Mouse (Mus musculus) common myeloid progenitor, adult 5-6 weeks (primary cell): ENCODE data around the gene Krt5. TPM values are rescaled to one million over a fixed set of nuclear protein-coding genes. Genes with fewer than 3 reads are reported as not detected.

ENCODE experiments used
- total RNA-seq: library from RNA; stranded (forward); fragments of 200-1000, 187-1606 nt; gene quantifications from 2 replicates; pipeline ENCODE4 v1.2.3, GENCODE M21; 2017

Krt5 gene
- total RNA-seq, 1 experiment from 2014 or later: not detected

Other genes with a start within 250 kb of the Krt5 start
- gene Krt81, start 249.1 kb downstream of the Krt5 start, total RNA-seq: not detected in 2 replicates
- gene Krt86, start 239.4 kb downstream of the Krt5 start, total RNA-seq: not detected in 2 replicates
- not detected in 2 replicates for gene Krt83, start 221.4 kb downstream of the Krt5 start, total RNA-seq
- not detected in 2 replicates for gene Gm49425, start 195.6 kb downstream of the Krt5 start, total RNA-seq
- not detected in 2 replicates for gene Krt84, start 180.1 kb downstream of the Krt5 start, total RNA-seq
- gene Krt82, start 162.2 kb downstream of the Krt5 start, total RNA-seq: not detected in 2 replicates
- not detected in 2 replicates for gene Krt90, start 149.9 kb downstream of the Krt5 start, total RNA-seq
- not detected in 2 replicates for gene Krt75, start 139.0 kb downstream of the Krt5 start, total RNA-seq
- gene Gm5414, start 84.7 kb downstream of the Krt5 start, total RNA-seq: not detected in 2 replicates
- gene Gm5478, start 65.5 kb downstream of the Krt5 start, total RNA-seq: not detected in 2 replicates
- gene Krt6b, start 32.6 kb downstream of the Krt5 start, total RNA-seq: not detected in 2 replicates
- not detected in 2 replicates for gene Krt6a, start 18.6 kb downstream of the Krt5 start, total RNA-seq
- gene Krt71, start 30.2 kb upstream of the Krt5 start, total RNA-seq: not detected in 2 replicates
- gene Krt72, start 73.6 kb upstream of the Krt5 start, total RNA-seq: not detected in 2 replicates
- gene Krt73, start 89.4 kb upstream of the Krt5 start, total RNA-seq: not detected in 2 replicates
- gene Krt2, start 105.3 kb upstream of the Krt5 start, total RNA-seq: not detected in 2 replicates
- gene Krt1, start 137.9 kb upstream of the Krt5 start, total RNA-seq: not detected in 2 replicates
- gene Krt77, start 156.8 kb upstream of the Krt5 start, total RNA-seq: not detected in 2 replicates
- gene Krt76, start 180.0 kb upstream of the Krt5 start, total RNA-seq: not detected in 2 replicates
- gene Krt4, start 211.8 kb upstream of the Krt5 start, total RNA-seq: not detected in 2 replicates
- gene Krt79, start 227.4 kb upstream of the Krt5 start, total RNA-seq: not detected in 2 replicates
- gene Krt78, start 241.4 kb upstream of the Krt5 start, total RNA-seq: not detected in 2 replicates